Mouse (Mus musculus) kidney, postnatal 10 days (tissue): ENCODE results near the gene Scd1.

ENCODE experiments used
- DNase-seq: peaks from one replicate; pipeline ENCODE4 v3.0.0; 2021; ENCODE audit warnings: mixed read lengths

Scd1 gene

GRCm38 (mm10) chr19:44407341-44408222 lies at the start of gene Scd1:
Scd1 (minus strand) TSS chr19:44407879.
- DNase-seq = peak; percentile 68

- DNase-seq = no peak
These were observed 47.7 kb upstream of the Scd1 start for GRCm38 (mm10) chr19:44455356-44455755.

GRCm38 (mm10) chr19:44454862-44455261 lies 47.2 kb upstream of the Scd1 start:
- DNase-seq = no peak

GRCm38 (mm10) chr19:44447927-44448326 lies 40.2 kb upstream of the Scd1 start:
- no peak for DNase-seq

- no peak for DNase-seq
These were observed 38.1 kb upstream of the Scd1 start for GRCm38 (mm10) chr19:44445755-44446154.

GRCm38 (mm10) chr19:44439302-44439701 lies 31.6 kb upstream of the Scd1 start:
- no peak for DNase-seq

GRCm38 (mm10) chr19:44437975-44438374 lies 30.3 kb upstream of the Scd1 start:
- DNase-seq = no peak

- DNase-seq = no peak
These were observed 24.4 kb upstream of the Scd1 start for GRCm38 (mm10) chr19:44432084-44432483.

- no peak for DNase-seq
These were observed 20.0 kb upstream of the Scd1 start for GRCm38 (mm10) chr19:44427721-44428120.

- peak; percentile 58 for DNase-seq
These were observed 14.5 kb upstream of the Scd1 start for GRCm38 (mm10) chr19:44422051-44422631.

GRCm38 (mm10) chr19:44419530-44419929 lies 11.9 kb upstream of the Scd1 start:
- DNase-seq = no peak

GRCm38 (mm10) chr19:44418945-44419344 lies 11.3 kb upstream of the Scd1 start:
- peak; percentile 85 for DNase-seq

- DNase-seq = no peak
These were observed 10.9 kb upstream of the Scd1 start for GRCm38 (mm10) chr19:44418544-44418943.

- DNase-seq = no peak
These were observed 10.4 kb upstream of the Scd1 start for GRCm38 (mm10) chr19:44418061-44418460.

GRCm38 (mm10) chr19:44417448-44417847 lies 9.8 kb upstream of the Scd1 start:
- DNase-seq = no peak

- DNase-seq = no peak
These were observed 8.6 kb upstream of the Scd1 start for GRCm38 (mm10) chr19:44416240-44416639.

GRCm38 (mm10) chr19:44415464-44415863 lies 7.8 kb upstream of the Scd1 start:
- DNase-seq = no peak

- DNase-seq = no peak
These were observed 2.8 kb upstream of the Scd1 start for GRCm38 (mm10) chr19:44410269-44410992.

GRCm38 (mm10) chr19:44408595-44408994 lies 916 bp upstream of the Scd1 start:
- no peak for DNase-seq

- DNase-seq = peak; percentile 77
These were observed 505 bp upstream of the Scd1 start for GRCm38 (mm10) chr19:44408223-44408545.

- DNase-seq = no peak
These were observed 4.1 kb downstream of the Scd1 start for GRCm38 (mm10) chr19:44403546-44403945.

- DNase-seq = no peak
These were observed 7.0 kb downstream of the Scd1 start for GRCm38 (mm10) chr19:44400484-44401197.

GRCm38 (mm10) chr19:44400076-44400475 lies 7.6 kb downstream of the Scd1 start:
- DNase-seq = no peak
